Mouse (Mus musculus) 3134 (cell line): ENCODE measurements around the gene Ascc3.

ENCODE experiments used
- DNase-seq: peaks from one replicate; pipeline ENCODE4 v3.0.0-alpha.2; 2011; ENCODE audit warnings: low spot score; ENCODE audit not compliant: insufficient read length; ENCODE audit errors: extremely low read depth

The Ascc3 gene

GRCm38 (mm10) chr10:50893546-50893945, 301.1 kb downstream of the Ascc3 start:
- DNase-seq, result no peak

GRCm38 (mm10) chr10:50894170-50894991, 301.9 kb downstream of the Ascc3 start, which contains the start of gene Sim1:
Gene Sim1, plus strand, starts transcription at chr10:50894754.
- DNase-seq, result no peak

GRCm38 (mm10) chr10:50895091-50895790, 302.8 kb downstream of the Ascc3 start:
- no peak for DNase-seq

GRCm38 (mm10) chr10:50895881-50896766, 303.7 kb downstream of the Ascc3 start:
- no peak for DNase-seq

- no peak for DNase-seq
Measured at GRCm38 (mm10) chr10:50896767-50897390, 304.4 kb downstream of the Ascc3 start.

GRCm38 (mm10) chr10:50897530-50898471, 305.3 kb downstream of the Ascc3 start:
- no peak for DNase-seq

- DNase-seq, result no peak
Measured at GRCm38 (mm10) chr10:50898621-50899020, 306.2 kb downstream of the Ascc3 start.

- no peak for DNase-seq
Measured at GRCm38 (mm10) chr10:50899846-50900745, 307.6 kb downstream of the Ascc3 start.
